Mouse (Mus musculus) cerebellum, postnatal 36 days (tissue): ENCODE measurements around the gene Rbm4.

Experiments used
- DNase-seq, 2 experiments: peaks; one replicate each; pipeline ENCODE4 v3.0.0; 2021 to 2022; ENCODE audit warnings: mixed read lengths in 2 of 2

Rbm4 gene

DNA sequence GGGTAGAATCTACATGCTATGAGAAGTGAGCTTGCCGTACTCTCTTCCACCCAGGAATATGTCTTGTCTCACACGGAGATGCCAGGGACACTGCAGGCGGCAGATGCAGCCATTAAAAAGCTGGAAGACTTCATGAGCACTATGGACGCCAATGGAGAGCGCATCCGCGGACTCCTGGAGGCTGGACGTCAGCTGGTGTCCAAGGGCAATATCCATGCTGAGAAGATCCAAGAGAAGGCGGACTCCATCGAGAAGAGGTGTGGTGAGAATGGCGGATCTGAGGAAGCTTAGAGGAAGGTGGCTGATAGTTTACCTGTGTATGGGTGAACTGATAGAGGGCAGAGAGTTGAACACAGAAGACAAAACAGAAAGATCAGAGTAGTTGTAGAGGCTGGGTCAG is 54.6 kb downstream of the Rbm4 start:
- no peak for DNase-seq

DNA sequence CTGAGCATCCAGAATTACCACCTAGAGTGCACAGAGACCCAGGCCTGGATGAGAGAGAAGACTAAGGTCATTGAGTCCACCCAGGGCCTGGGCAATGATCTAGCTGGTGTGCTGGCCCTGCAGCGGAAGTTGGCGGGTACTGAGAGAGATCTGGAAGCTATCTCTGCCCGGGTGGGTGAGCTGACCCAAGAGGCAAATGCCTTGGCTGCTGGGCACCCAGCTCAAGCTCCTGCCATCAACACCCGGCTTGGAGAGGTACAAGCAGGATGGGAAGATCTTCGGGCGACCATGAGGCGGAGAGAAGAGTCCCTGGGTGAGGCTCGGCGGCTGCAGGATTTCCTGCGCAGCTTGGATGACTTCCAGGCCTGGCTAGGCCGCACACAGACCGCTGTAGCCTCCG is 55.8 kb downstream of the Rbm4 start:
- no peak for DNase-seq
